Mouse (Mus musculus) ovary, adult 10 weeks (tissue): ENCODE data around the gene Ang4. TPM values are rescaled to one million over a fixed set of nuclear protein-coding genes. Genes with fewer than 3 reads are reported as not detected.

ENCODE experiments used
- polyA plus RNA-seq: library from polyadenylated mRNA; stranded (reverse); fragments of 350-450 nt; fragmentation: Illumina TruSeq; extraction: RNeasy Lipid Tissue Mini Kit (QIAGEN cat#74804); gene quantifications from one replicate; pipeline ENCODE4 v1.2.3, GENCODE M21; 2014

The Ang4 gene
- not detected for polyA plus RNA-seq

DNA sequence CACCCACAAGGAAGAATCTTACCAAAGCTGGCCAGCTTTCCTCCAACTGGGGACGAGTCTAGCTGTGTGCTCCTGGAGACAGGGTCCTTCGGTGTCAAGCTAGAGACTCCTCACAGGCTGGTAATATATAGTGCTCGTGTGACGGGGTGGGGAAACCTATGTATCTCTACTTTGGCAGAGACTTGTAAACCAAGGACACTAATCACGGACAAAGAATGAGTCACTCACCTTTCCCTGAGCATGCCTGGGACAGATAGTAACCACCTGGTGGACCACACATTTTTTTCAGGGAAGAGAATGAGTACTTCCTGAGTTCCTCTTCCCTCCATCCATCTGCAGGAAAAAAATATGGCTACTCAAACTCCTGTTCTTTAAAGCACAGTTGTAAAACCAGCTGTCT lies at the start of gene Ang4:
Ang4 (minus strand) TSS at position 101 of the 400 bp plus-strand sequence.

DNA sequence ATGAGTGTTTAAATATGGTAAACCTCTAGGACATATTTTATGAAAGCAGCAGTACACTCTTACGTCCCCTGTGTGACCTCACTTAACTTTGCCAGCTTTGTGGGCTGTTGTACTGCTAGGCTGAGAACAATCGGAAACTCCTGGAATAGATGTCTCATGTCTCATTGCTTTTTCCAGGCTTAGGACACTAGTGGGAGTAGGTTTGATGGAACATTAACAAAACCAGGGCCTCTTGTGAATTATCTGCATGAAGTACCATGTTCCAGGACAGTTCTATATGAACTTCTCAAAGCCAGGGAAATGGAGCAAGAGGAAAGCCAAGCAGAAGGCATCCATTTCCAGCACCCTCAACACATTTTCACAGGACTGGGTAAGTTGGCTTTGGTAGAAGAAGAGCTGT lies 26.4 kb upstream of the Ang4 start, which contains the start of gene AY358078:
AY358078 (plus strand) TSS at position 301 of the 400 bp plus-strand sequence.

DNA sequence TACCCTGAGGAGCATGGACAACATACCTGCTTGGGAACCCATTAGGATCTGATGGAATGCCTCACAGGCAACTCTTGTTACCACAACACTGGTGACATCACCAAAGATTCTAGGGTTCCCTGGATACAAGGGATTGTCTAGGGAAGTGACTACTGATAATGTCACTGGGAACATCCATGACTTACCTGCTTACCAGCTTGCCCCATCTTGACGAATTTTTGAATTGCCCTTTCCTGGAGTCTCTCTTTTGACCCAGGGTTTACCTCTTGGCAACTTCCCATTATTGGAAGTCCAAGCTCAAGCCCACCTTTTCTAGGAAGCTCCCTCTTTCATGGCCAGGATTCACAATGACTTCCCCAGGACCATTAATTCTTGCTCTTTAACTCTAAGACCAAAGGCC lies 56.3 kb downstream of the Ang4 start, which contains the start of gene Gm5800:
Gm5800 (minus strand) TSS at position 101 of the 400 bp plus-strand sequence.

Other genes with a start within 250 kb of the Ang4 start
- not detected for gene Gm5622, start 220.8 kb downstream of the Ang4 start, polyA plus RNA-seq
- gene Gm17175, start 199.5 kb downstream of the Ang4 start, polyA plus RNA-seq, result not detected
- not detected for gene Gm17174, start 181.5 kb downstream of the Ang4 start, polyA plus RNA-seq
- gene Gm17078, start 162.3 kb downstream of the Ang4 start, polyA plus RNA-seq, result not detected
- not detected for gene Gm4181, start 137.9 kb downstream of the Ang4 start, polyA plus RNA-seq
- gene Gm17079, start 78.1 kb downstream of the Ang4 start, polyA plus RNA-seq, result not detected
- gene Gm5800, start 56.4 kb downstream of the Ang4 start, polyA plus RNA-seq, result not detected
- gene AY358078, start 26.5 kb upstream of the Ang4 start, polyA plus RNA-seq, result not detected
- not detected for gene Ear6, start 80.1 kb upstream of the Ang4 start, polyA plus RNA-seq
- 4.9 TPM for gene Mettl17, start 111.3 kb upstream of the Ang4 start, polyA plus RNA-seq
- 0.23 TPM for gene Slc39a2, start 119.3 kb upstream of the Ang4 start, polyA plus RNA-seq
- gene Ndrg2, start 140.6 kb upstream of the Ang4 start, polyA plus RNA-seq, result 343 TPM
- not detected for gene Tppp2, start 144.8 kb upstream of the Ang4 start, polyA plus RNA-seq
- not detected for gene Rnase13, start 149.2 kb upstream of the Ang4 start, polyA plus RNA-seq
- 7.2 TPM for gene Arhgef40, start 211.1 kb upstream of the Ang4 start, polyA plus RNA-seq
- gene Tmem253, start 242.1 kb upstream of the Ang4 start, polyA plus RNA-seq, result not detected
- 0.88 TPM for gene Zfp219, start 247.1 kb upstream of the Ang4 start, polyA plus RNA-seq